Mouse (Mus musculus): ENCODE data around the gene Magi3. TPM values are rescaled to one million over a fixed set of nuclear protein-coding genes. Genes with fewer than 3 reads are reported as not detected.

The Magi3 gene
- polyA plus RNA-seq, 1 experiment from 2014 or later = 10.0 TPM

DNA sequence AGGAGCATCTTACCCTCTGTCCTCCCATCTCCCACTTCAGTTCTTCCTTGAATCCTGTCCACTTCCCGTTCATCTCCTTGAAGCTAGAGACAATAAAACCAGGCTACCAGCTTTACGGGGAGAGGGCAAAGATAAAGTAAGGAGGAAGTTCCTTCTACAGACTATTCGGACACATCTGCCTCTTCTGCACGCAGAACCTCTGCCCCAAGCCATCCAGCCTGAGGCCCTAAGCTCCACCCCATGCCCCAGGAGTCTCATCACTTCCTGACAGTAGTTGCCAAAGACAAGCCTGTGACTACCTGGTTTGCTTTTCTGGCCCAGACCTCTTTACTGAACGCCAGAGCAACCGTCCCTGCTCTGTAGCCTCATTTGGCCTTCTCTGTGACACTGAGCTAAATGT lies 23.8 kb upstream of the Magi3 start:
- H3K27ac ChIP-seq (ENCODE audit: low read depth) = no peak overlapping the region
- H3K4me3 ChIP-seq (ENCODE audit: low read depth, low read length) = no peak overlapping the region
- 71% methylated on average over 6 of the region's 6 CpGs for WGBS
- ATAC-seq (replicated peaks; ENCODE audit: low FRiP score, low TSS enrichment, low read depth) (no peak), DNase-seq (ENCODE audit: low spot score) (no peak)
- no peak overlapping the region for H3K4me2 ChIP-seq (ENCODE audit: low read length)
- no peak overlapping the region for H3K9ac ChIP-seq (ENCODE audit: low read length)
- H3K4me1 ChIP-seq (replicated peaks; ENCODE audit: control insufficient read depth, insufficient read depth, low read length) = no peaks in the 10 kb centered on the region
- H3K36me3 ChIP-seq (ENCODE audit: control insufficient read depth, insufficient read depth, low read length) = no peaks in the 10 kb centered on the region
- H3K9me3 ChIP-seq (ENCODE audit: control insufficient read depth, low read length) = no peaks in the 10 kb centered on the region
- H3K27me3 ChIP-seq (replicated peaks; ENCODE audit: control insufficient read depth, insufficient read depth, low read length) = no peaks in the 10 kb centered on the region

GRCm38 (mm10) chr3:104239785-104240184 lies 19.6 kb upstream of the Magi3 start:
- H3K27me3 ChIP-seq (replicated peaks; ENCODE audit: control insufficient read depth, insufficient read depth, low read length) = no peaks in the 10 kb centered on the region
- no peaks in the 10 kb centered on the region for H3K9me3 ChIP-seq (ENCODE audit: control insufficient read depth, low read length)
- H3K9ac ChIP-seq (ENCODE audit: low read length) = no peak overlapping the region
- no peak overlapping the region for H3K27ac ChIP-seq (ENCODE audit: low read depth)
- no peak for ATAC-seq (replicated peaks; ENCODE audit: low FRiP score, low TSS enrichment, low read depth)
- H3K4me1 ChIP-seq (replicated peaks; ENCODE audit: control insufficient read depth, insufficient read depth, low read length) = no peaks in the 10 kb centered on the region
- no peaks in the 10 kb centered on the region for H3K36me3 ChIP-seq (ENCODE audit: control insufficient read depth, insufficient read depth, low read length)
- WGBS = 88% methylated on average over 2 of the region's 2 CpGs
- H3K4me2 ChIP-seq (ENCODE audit: low read length) = no peak overlapping the region
- H3K4me3 ChIP-seq (ENCODE audit: low read depth, low read length) = no peak overlapping the region
- DNase-seq (ENCODE audit: low spot score) = no peak

DNA sequence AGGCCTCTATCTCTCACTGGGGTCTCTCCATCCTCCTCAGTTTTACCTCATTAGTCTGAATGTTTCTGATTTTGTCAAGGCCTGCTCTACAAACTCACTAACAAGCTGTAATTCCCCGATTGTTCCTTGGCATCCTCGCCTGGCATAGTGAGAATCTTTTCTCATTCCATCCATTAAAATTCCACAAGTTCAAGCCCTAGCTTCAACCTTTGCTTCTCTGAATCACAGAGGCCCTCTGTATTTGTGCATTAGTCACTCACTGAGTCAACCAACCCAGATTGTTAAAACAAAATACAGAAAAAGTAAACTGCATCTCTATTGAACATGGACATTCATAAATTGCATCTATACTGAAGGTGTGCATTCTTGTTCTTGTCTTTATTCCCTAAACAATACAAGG lies 19.2 kb upstream of the Magi3 start:
- no peak overlapping the region for H3K9ac ChIP-seq (ENCODE audit: low read length)
- no peak for DNase-seq (ENCODE audit: low spot score)
- no peaks in the 10 kb centered on the region for H3K4me1 ChIP-seq (replicated peaks; ENCODE audit: control insufficient read depth, insufficient read depth, low read length)
- no peak overlapping the region for H3K4me3 ChIP-seq (ENCODE audit: low read depth, low read length)
- no peaks in the 10 kb centered on the region for H3K36me3 ChIP-seq (ENCODE audit: control insufficient read depth, insufficient read depth, low read length)
- ATAC-seq (replicated peaks; ENCODE audit: low FRiP score, low TSS enrichment, low read depth) = no peak
- H3K4me2 ChIP-seq (ENCODE audit: low read length) = no peak overlapping the region
- H3K27me3 ChIP-seq (replicated peaks; ENCODE audit: control insufficient read depth, insufficient read depth, low read length) = no peaks in the 10 kb centered on the region
- no peak overlapping the region for H3K27ac ChIP-seq (ENCODE audit: low read depth)
- 80% methylated on average over 2 of the region's 2 CpGs for WGBS
- H3K9me3 ChIP-seq (ENCODE audit: control insufficient read depth, low read length) = no peaks in the 10 kb centered on the region

GRCm38 (mm10) chr3:104237846-104238440 lies 17.8 kb upstream of the Magi3 start:
- no peak overlapping the region for H3K27ac ChIP-seq (ENCODE audit: low read depth)
- H3K4me2 ChIP-seq (ENCODE audit: low read length) = no peak overlapping the region
- DNase-seq (ENCODE audit: low spot score) (no peak), ATAC-seq (replicated peaks; ENCODE audit: low FRiP score, low TSS enrichment, low read depth) (no peak)
- H3K4me3 ChIP-seq (ENCODE audit: low read depth, low read length) = no peak overlapping the region
- no peaks in the 10 kb centered on the region for H3K4me1 ChIP-seq (replicated peaks; ENCODE audit: control insufficient read depth, insufficient read depth, low read length)
- H3K36me3 ChIP-seq (ENCODE audit: control insufficient read depth, insufficient read depth, low read length) = no peaks in the 10 kb centered on the region
- no peaks in the 10 kb centered on the region for H3K27me3 ChIP-seq (replicated peaks; ENCODE audit: control insufficient read depth, insufficient read depth, low read length)
- no peak overlapping the region for H3K9ac ChIP-seq (ENCODE audit: low read length)
- H3K9me3 ChIP-seq (ENCODE audit: control insufficient read depth, low read length) = no peaks in the 10 kb centered on the region
- 47% methylated on average over 10 of the region's 10 CpGs for WGBS

DNA sequence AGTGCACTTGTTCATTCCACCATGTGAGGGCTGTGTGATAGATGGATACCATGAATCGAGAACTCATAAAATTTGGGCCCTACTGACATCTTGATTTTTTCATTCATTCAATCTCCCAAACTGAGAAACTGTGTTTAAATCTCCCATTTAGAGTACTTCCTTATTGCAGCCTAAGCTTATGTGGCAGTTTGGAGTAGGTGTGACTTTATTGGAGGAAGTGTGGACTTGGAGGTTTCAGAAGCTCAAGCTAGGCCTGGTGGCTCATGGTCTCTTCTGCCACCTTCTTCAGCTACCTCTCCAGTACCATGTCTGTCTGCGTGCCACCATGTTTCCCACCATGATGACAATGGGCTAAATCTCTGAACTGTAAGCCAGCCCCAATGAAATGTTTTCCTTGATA lies 15.9 kb upstream of the Magi3 start:
- Histone ChIP-seq H3K27me3 (replicated peaks; ENCODE audit: control insufficient read depth, insufficient read depth, low read length) (no peaks in the 10 kb centered on the region), H3K4me3 (ENCODE audit: low read depth, low read length) (no peak overlapping the region), H3K36me3 (ENCODE audit: control insufficient read depth, insufficient read depth, low read length) (no peaks in the 10 kb centered on the region), H3K27ac (ENCODE audit: low read depth) (no peak overlapping the region), H3K9ac (ENCODE audit: low read length) (no peak overlapping the region), H3K4me1 (replicated peaks; ENCODE audit: control insufficient read depth, insufficient read depth, low read length) (no peaks in the 10 kb centered on the region), H3K9me3 (ENCODE audit: control insufficient read depth, low read length) (no peaks in the 10 kb centered on the region), H3K4me2 (ENCODE audit: low read length) (no peak overlapping the region)
- DNase-seq (ENCODE audit: low spot score) = no peak
- ATAC-seq (replicated peaks; ENCODE audit: low FRiP score, low TSS enrichment, low read depth) = no peak
- 95% methylated on average over 2 of the region's 2 CpGs for WGBS

DNA sequence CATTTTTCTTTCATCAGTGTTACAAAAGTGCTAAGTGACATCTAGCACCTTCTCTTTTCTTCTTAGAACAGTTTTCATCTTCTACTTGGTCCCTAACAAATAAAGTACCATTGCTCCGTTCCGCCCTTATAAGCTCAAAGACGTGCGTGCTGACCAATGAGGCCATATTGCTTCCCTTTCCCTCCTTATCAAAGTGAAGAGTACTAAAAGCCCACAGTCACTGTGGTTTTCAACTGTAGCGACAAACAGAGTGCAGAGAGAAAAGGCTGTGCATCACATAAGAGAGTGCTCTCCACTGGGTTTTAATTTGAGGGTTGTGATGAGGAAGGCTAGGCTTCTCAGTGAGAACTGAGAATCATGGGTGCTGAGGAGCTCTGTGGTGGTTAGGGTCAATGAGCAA lies 14.9 kb upstream of the Magi3 start:
- no peaks in the 10 kb centered on the region for H3K9me3 ChIP-seq (ENCODE audit: control insufficient read depth, low read length)
- H3K27me3 ChIP-seq (replicated peaks; ENCODE audit: control insufficient read depth, insufficient read depth, low read length) = no peaks in the 10 kb centered on the region
- H3K4me3 ChIP-seq (ENCODE audit: low read depth, low read length) = no peak overlapping the region
- 90% methylated on average over 5 of the region's 5 CpGs for WGBS
- no peaks in the 10 kb centered on the region for H3K4me1 ChIP-seq (replicated peaks; ENCODE audit: control insufficient read depth, insufficient read depth, low read length)
- H3K4me2 ChIP-seq (ENCODE audit: low read length) = no peak overlapping the region
- no peak overlapping the region for H3K27ac ChIP-seq (ENCODE audit: low read depth)
- ATAC-seq (replicated peaks; ENCODE audit: low FRiP score, low TSS enrichment, low read depth) (no peak), DNase-seq (ENCODE audit: low spot score) (no peak)
- no peaks in the 10 kb centered on the region for H3K36me3 ChIP-seq (ENCODE audit: control insufficient read depth, insufficient read depth, low read length)
- H3K9ac ChIP-seq (ENCODE audit: low read length) = no peak overlapping the region

DNA sequence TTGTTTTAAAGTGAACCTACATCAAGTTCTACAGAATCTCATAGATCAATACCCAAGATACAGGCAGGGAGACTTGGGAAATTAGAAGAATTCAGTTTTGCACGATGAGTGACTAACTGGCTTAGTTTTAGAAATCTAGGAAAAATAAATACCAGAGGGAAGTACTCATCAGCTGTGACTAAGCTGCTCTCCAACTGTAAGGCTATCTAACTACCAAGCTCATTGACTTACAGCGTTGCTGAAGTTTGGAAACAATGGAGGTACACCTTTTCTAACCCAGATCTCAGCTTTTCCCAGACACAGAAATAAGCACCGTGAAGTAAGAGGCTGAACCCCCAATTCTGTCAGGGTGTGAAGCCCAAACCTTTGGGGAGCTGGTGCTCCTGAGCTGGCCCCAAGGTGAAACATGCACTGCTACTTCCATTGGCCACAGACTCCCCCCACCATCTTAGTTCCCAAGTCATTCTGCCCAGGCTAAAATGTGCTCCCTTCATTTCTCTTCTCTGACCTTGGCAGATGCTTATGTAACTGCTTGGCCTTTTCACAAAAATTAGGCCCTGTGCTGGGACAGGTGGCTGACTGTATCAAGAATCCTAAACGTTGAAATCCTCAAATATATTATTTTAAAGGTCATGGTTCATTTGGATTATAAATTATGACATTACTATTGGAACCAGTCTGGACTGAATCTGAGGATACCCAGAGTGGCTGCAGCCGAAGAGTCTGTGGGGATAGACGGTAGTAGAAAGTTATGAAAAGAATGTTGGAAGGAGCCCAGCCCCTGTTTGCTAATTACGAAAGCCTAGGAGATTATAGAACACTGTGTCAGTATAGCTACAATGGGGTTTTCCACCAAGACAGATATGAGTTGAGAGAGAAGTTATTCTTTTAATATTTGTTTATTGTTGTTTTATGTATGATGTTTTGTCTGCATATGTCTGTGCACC lies 13.5 kb upstream of the Magi3 start:
- Histone ChIP-seq H3K9me3 (ENCODE audit: control insufficient read depth, low read length) (no peaks in the 10 kb centered on the region), H3K9ac (ENCODE audit: low read length) (no peak overlapping the region), H3K27me3 (replicated peaks; ENCODE audit: control insufficient read depth, insufficient read depth, low read length) (no peaks in the 10 kb centered on the region), H3K4me2 (ENCODE audit: low read length) (no peak overlapping the region), H3K4me3 (ENCODE audit: low read depth, low read length) (no peak overlapping the region), H3K36me3 (ENCODE audit: control insufficient read depth, insufficient read depth, low read length) (no peaks in the 10 kb centered on the region), H3K27ac (ENCODE audit: low read depth) (no peak overlapping the region), H3K4me1 (replicated peaks; ENCODE audit: control insufficient read depth, insufficient read depth, low read length) (no peaks in the 10 kb centered on the region)
- DNase-seq (ENCODE audit: low spot score) (no peak), ATAC-seq (replicated peaks; ENCODE audit: low FRiP score, low TSS enrichment, low read depth) (no peak)
- WGBS = 56% methylated on average over 7 of the region's 7 CpGs

DNA sequence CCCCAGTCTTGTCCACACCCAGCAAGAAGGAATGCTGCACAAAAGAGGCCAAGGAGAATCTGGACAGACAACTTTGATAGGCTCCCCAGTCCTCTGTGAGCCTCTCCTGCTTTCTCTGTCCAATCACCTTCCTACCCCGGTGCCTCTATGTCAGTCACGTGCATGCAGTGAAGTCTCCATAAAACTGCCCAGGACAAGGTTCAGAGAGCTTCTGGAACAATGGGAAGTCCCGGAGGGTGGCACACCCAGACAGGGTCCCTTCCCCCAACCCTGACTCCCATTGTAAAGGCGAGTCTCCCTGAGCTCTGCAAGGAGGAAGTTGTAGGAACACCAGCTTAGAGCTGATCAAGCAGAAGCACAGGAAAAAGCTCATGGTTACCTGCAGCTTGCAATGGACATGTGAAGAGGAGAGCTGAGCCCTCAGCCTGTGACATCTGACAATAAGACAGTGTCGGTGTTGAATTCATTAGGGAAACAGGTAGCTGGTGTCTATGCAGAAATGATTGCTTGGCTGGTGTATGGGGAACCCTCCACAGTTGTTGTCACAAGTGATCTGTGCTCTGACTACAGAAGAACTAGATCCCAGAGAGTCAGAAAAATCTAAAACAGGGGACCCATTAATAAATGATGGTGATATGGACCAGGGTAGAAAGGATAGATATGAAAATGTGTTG lies 7.4 kb upstream of the Magi3 start:
- H3K4me1 ChIP-seq (replicated peaks; ENCODE audit: control insufficient read depth, insufficient read depth, low read length) = peaks cover 6% of the 10 kb centered on the region; the same call in 1 of the 2 replicates
- WGBS = 24% methylated on average over 5 of the region's 5 CpGs
- no peaks in the 10 kb centered on the region for H3K36me3 ChIP-seq (ENCODE audit: control insufficient read depth, insufficient read depth, low read length)
- ATAC-seq (replicated peaks; ENCODE audit: low FRiP score, low TSS enrichment, low read depth) (peak; percentile 98), DNase-seq (ENCODE audit: low spot score) (peak; percentile 73)
- H3K9ac ChIP-seq (ENCODE audit: low read length) = 0 out of 2 replicates have a peak overlapping the region, but pooled peaks have one; percentile 13
- no peaks in the 10 kb centered on the region for H3K9me3 ChIP-seq (ENCODE audit: control insufficient read depth, low read length)
- no peaks in the 10 kb centered on the region for H3K27me3 ChIP-seq (replicated peaks; ENCODE audit: control insufficient read depth, insufficient read depth, low read length)
- H3K4me2 ChIP-seq (ENCODE audit: low read length) = peak overlapping the region; percentile 33
- peak overlapping the region; percentile 13; the same call in 1 of the 2 replicates for H3K4me3 ChIP-seq (ENCODE audit: low read depth, low read length)
- peak overlapping the region; percentile 72 for H3K27ac ChIP-seq (ENCODE audit: low read depth)

All from intestine, embryonic 14.5 days (tissue).